Mouse (Mus musculus): ENCODE data around the gene Gm10644. TPM values are rescaled to one million over a fixed set of nuclear protein-coding genes. Genes with fewer than 3 reads are reported as not detected.
A peak's percentile ranks its signal among the peaks of the same experiment; 100 is the strongest.
"Not testable (repeated sequence)": the region's sequence is repeated elsewhere in the genome, so short reads cannot be mapped to it uniquely, and the experiment has no call there.

Gene Gm10644
- total and polyA plus RNA-seq, 2 experiments from 2014 or later, result 0.39 to 0.60 TPM

DNA sequence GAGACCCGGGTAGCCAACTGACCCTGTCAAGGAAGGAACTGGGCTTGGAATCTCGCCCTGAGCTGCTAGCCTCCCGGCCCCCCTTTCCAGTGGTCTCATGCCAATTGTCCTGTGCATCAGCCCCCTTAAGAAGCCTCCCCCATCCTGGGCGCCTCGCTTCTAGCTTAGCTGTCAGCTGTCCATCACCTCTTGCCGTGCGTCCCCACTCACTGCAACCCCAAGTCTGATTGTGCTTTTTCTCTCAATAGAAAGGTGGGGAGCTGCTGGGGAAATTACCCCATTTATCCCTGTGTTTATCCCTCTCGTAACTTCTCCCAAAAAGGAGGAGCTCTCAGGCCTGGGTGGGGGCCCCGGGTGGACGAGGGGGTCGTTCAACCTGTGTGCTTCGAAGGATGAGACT, 41.0 kb upstream of the Gm10644 start:
- Histone ChIP-seq H3K4me1 (ENCODE audit: insufficient read depth, low read length) (peaks cover 5% of the 10 kb centered on the region; the same call in 1 of the 2 replicates), H3K27ac (ENCODE audit: low read depth, low read length) (no peak overlapping the region), H3K9ac (replicated peaks; ENCODE audit: low read length, poor library complexity, severe bottlenecking) (no peak overlapping the region), H3K27me3 (ENCODE audit: insufficient read depth, low read length) (no peaks in the 10 kb centered on the region), H3K4me3 (ENCODE audit: low read depth, low read length) (peak overlapping the region; percentile 73), H3K4me2 (ENCODE audit: low read depth, low read length, poor library complexity, severe bottlenecking) (peak overlapping the region; percentile 92; the same call in 1 of the 2 replicates), H3K36me3 (ENCODE audit: insufficient read depth, low read length) (peaks cover 16% of the 10 kb centered on the region), H3K9me3 (ENCODE audit: low read length) (no peaks in the 10 kb centered on the region)
- TF ChIP-seq CTCF (IDR thresholded peaks at IDR 0.05), result no peak
- DNase-seq (ENCODE audit: low spot score) (no peak), ATAC-seq (ENCODE audit: low FRiP score) (no peak)
- 13% methylated on average over 12 of the region's 12 CpGs for WGBS

DNA sequence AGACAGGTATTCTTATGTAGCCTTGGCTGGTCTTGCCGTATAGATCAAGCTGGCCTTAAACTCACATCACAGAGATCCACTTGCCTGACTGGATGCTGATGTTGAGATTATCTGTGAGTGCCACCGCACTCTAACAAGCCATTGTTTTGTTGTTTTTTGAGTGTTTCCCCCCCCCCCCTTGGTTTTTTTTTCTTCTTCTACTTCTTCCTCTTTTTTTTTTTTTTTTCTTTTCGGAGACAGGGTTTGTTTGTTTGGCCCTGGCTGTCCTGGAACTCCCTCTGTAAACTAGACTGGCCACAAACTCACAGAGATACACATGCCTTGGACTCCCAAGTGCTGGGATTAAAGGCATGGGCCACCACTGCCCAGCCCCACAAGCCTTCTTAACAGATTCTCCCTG, 39.0 kb upstream of the Gm10644 start:
- DNase-seq (ENCODE audit: low spot score), result no peak
- no peak for ATAC-seq (ENCODE audit: low FRiP score)
- Histone ChIP-seq H3K27me3 (ENCODE audit: insufficient read depth, low read length) (no peaks in the 10 kb centered on the region), H3K36me3 (ENCODE audit: insufficient read depth, low read length) (peaks cover 28% of the 10 kb centered on the region), H3K4me1 (ENCODE audit: insufficient read depth, low read length) (peaks cover 3% of the 10 kb centered on the region; the same call in 1 of the 2 replicates), H3K27ac (ENCODE audit: low read depth, low read length) (no peak overlapping the region), H3K9me3 (ENCODE audit: low read length) (no peaks in the 10 kb centered on the region), H3K4me2 (ENCODE audit: low read depth, low read length, poor library complexity, severe bottlenecking) (no peak overlapping the region), H3K9ac (replicated peaks; ENCODE audit: low read length, poor library complexity, severe bottlenecking) (no peak overlapping the region), H3K4me3 (ENCODE audit: low read depth, low read length) (no peak overlapping the region)
- 91% methylated on average over 3 of the region's 3 CpGs for WGBS
- TF ChIP-seq CTCF (IDR thresholded peaks at IDR 0.05), result no peak

DNA sequence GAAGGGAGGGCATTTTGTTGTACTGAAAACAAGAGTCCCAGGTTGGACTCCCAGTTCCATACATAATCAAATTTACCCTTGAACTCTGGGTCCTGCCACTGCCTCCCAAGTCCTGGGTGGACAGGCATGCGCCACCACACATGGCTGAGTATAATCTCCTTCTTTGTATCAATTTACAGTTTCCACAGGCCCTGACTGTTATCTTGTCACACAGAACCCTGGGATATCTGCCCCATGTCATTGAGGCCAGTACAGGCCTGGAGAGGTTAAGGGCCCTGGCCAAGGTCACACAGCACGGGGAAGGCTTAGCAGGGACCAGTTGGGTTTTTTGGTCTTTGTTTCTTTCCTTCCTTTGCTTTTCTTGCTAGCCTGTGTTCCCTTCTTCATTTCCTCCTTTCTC, 37.5 kb upstream of the Gm10644 start:
- WGBS, result 96% methylated on average over 2 of the region's 2 CpGs
- DNase-seq (ENCODE audit: low spot score), result no peak
- no peaks in the 10 kb centered on the region for H3K4me1 ChIP-seq (ENCODE audit: insufficient read depth, low read length)
- ATAC-seq (ENCODE audit: low FRiP score), result no peak
- no peak overlapping the region for H3K4me3 ChIP-seq (ENCODE audit: low read depth, low read length)
- H3K9me3 ChIP-seq (ENCODE audit: low read length), result no peaks in the 10 kb centered on the region
- peaks cover 36% of the 10 kb centered on the region for H3K36me3 ChIP-seq (ENCODE audit: insufficient read depth, low read length)
- H3K27ac ChIP-seq (ENCODE audit: low read depth, low read length), result no peak overlapping the region
- no peak overlapping the region for H3K4me2 ChIP-seq (ENCODE audit: low read depth, low read length, poor library complexity, severe bottlenecking)
- H3K27me3 ChIP-seq (ENCODE audit: insufficient read depth, low read length), result no peaks in the 10 kb centered on the region
- no peak for TF ChIP-seq CTCF (IDR thresholded peaks at IDR 0.05)
- no peak overlapping the region for H3K9ac ChIP-seq (replicated peaks; ENCODE audit: low read length, poor library complexity, severe bottlenecking)

DNA sequence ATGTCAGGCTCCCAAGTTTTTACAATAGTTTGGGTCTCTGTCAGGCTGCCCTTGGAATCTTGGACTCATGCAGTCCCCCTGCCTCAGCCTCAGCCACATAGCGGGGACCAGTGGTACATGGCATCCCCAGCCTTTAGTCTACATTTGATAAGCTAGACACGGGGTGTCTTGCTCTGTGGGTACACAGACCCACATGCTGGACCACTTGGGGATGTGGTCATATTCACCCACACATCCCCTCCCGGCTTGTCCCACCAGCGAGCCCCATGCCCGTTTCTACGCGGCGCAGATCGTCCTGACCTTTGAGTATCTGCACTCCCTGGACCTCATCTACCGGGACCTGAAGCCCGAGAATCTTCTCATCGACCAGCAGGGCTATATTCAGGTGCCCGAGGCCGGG, 35.2 kb upstream of the Gm10644 start:
- Histone ChIP-seq H3K9ac (replicated peaks; ENCODE audit: low read length, poor library complexity, severe bottlenecking) (no peak overlapping the region), H3K4me3 (ENCODE audit: low read depth, low read length) (no peak overlapping the region), H3K27me3 (ENCODE audit: insufficient read depth, low read length) (no peaks in the 10 kb centered on the region), H3K27ac (ENCODE audit: low read depth, low read length) (no peak overlapping the region), H3K36me3 (ENCODE audit: insufficient read depth, low read length) (peaks cover 53% of the 10 kb centered on the region), H3K4me1 (ENCODE audit: insufficient read depth, low read length) (no peaks in the 10 kb centered on the region), H3K9me3 (ENCODE audit: low read length) (no peaks in the 10 kb centered on the region), H3K4me2 (ENCODE audit: low read depth, low read length, poor library complexity, severe bottlenecking) (no peak overlapping the region)
- DNase-seq (ENCODE audit: low spot score) (no peak), ATAC-seq (ENCODE audit: low FRiP score) (peak; percentile 55; the same call in 1 of the 2 replicates)
- WGBS, result 95% methylated on average over 14 of the region's 14 CpGs
- no peak for TF ChIP-seq CTCF (IDR thresholded peaks at IDR 0.05)

DNA sequence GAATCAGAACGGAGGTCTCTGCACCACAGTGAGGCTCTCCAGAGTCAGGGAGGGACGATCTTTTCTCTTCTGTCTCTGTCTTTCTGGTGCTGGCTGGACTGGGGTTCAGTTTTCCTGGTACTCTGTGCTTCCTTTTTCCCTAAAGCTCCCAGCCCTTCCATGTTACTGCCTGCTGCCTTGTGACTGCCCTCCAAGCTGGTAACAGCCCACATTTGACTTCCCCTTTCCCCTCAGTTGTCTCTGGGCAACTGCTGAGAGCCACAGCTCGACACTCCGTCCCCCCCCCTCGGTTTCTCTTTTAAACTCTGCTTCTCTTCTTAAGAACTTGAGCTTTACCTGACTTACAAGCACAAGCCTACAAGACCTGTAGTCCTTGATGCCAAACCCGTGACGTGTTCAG, 34.2 kb upstream of the Gm10644 start:
- Histone ChIP-seq H3K27me3 (ENCODE audit: insufficient read depth, low read length) (no peaks in the 10 kb centered on the region), H3K4me1 (ENCODE audit: insufficient read depth, low read length) (no peaks in the 10 kb centered on the region), H3K4me3 (ENCODE audit: low read depth, low read length) (no peak overlapping the region), H3K9me3 (ENCODE audit: low read length) (no peaks in the 10 kb centered on the region), H3K27ac (ENCODE audit: low read depth, low read length) (no peak overlapping the region), H3K36me3 (ENCODE audit: insufficient read depth, low read length) (peaks cover 58% of the 10 kb centered on the region), H3K9ac (replicated peaks; ENCODE audit: low read length, poor library complexity, severe bottlenecking) (no peak overlapping the region), H3K4me2 (ENCODE audit: low read depth, low read length, poor library complexity, severe bottlenecking) (no peak overlapping the region)
- TF ChIP-seq CTCF (IDR thresholded peaks at IDR 0.05), result no peak
- WGBS, result 91% methylated on average over 7 of the region's 7 CpGs
- DNase-seq (ENCODE audit: low spot score), result no peak
- no peak for ATAC-seq (ENCODE audit: low FRiP score)

DNA sequence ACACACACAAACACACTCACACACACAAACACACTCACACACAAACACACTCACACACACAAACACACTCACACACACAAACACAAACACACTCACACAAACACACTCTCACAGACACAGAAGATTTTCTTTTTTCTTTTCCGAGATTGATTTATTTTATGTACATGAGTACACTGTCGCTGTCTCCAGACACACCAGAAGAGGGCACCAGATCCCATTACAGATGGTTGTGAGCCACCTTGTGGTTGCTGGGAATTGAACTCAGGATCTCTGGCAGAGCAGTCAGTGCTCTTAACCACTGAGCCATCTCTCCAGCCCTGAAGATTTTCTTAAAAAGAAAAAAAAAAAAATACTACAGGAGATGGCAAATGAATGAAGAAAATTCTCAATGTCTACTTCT, 28.2 kb upstream of the Gm10644 start:
- not testable (repeated sequence) for H3K4me3 ChIP-seq (ENCODE audit: low read depth, low read length); H3K4me2 ChIP-seq (ENCODE audit: low read depth, low read length, poor library complexity, severe bottlenecking); H3K9me3 ChIP-seq (ENCODE audit: low read length); H3K4me1 ChIP-seq (ENCODE audit: insufficient read depth, low read length); H3K9ac ChIP-seq (replicated peaks; ENCODE audit: low read length, poor library complexity, severe bottlenecking); DNase-seq (ENCODE audit: low spot score); H3K27ac ChIP-seq (ENCODE audit: low read depth, low read length); H3K27me3 ChIP-seq (ENCODE audit: insufficient read depth, low read length); ATAC-seq (ENCODE audit: low FRiP score)
- 93% methylated on average over 2 of the region's 2 CpGs for WGBS
- TF ChIP-seq CTCF (IDR thresholded peaks at IDR 0.05), result peak; percentile 59
- peaks cover 60% of the 10 kb centered on the region for H3K36me3 ChIP-seq (ENCODE audit: insufficient read depth, low read length)

Measured in midbrain, postnatal 0 days (tissue).